Mouse (Mus musculus) CH12.LX (cell line): ENCODE results near the gene Oxtr. TPM values are rescaled to one million over a fixed set of nuclear protein-coding genes. Genes with fewer than 3 reads are reported as not detected.

Experiments
- DNase-seq: peaks from one replicate; pipeline ENCODE4 v3.0.0-alpha.2; 2013; ENCODE audit errors: extremely low read depth
- H3K27ac ChIP-seq: 2 replicates; pipeline ENCODE4 v1.5.1; 2012; ENCODE audit warnings: low read depth, mild to moderate bottlenecking, control low read depth, moderate library complexity; ENCODE audit not compliant: insufficient read depth
- H3K27me3 ChIP-seq: replicated peaks from 2 replicates; pipeline ENCODE3; 2012; ENCODE audit warnings: inconsistent platforms
- H3K36me3 ChIP-seq, 2 experiments: replicated peaks in 1 of 2; 2 replicates each; pipeline versions ENCODE3 to v1.6.1; 2012; ENCODE audit warnings: inconsistent platforms in 1 of 2, low read length in 1 of 2, mild to moderate bottlenecking in 1 of 2, mixed read lengths in 1 of 2, moderate library complexity in 1 of 2; ENCODE audit not compliant: control insufficient read depth in 1 of 2, insufficient read depth in 1 of 2
- H3K4me1 ChIP-seq, 2 experiments: 2 replicates each; pipeline ENCODE4 v1.6.1; 2012; ENCODE audit warnings: inconsistent platforms in 1 of 2, moderate library complexity in 1 of 2; ENCODE audit not compliant: insufficient read depth in 2 of 2, control insufficient read depth in 1 of 2
- H3K4me2 ChIP-seq: 2 replicates; pipeline ENCODE4 v1.6.1; 2012; ENCODE audit warnings: low read depth, mild to moderate bottlenecking, control low read depth; ENCODE audit not compliant: poor library complexity, insufficient read depth, severe bottlenecking
- H3K4me3 ChIP-seq, 3 experiments: fragments of 150-350 bp in 1 of 3; sonication (generic) in 1 of 3; replicated peaks in 1 of 3; 2 replicates each; pipeline versions ENCODE3 to v1.5.1; 2011 to 2012; ENCODE audit warnings: low read depth in 2 of 3, low read length in 2 of 3, mild to moderate bottlenecking in 2 of 3, moderate library complexity in 2 of 3, control low read depth in 1 of 3, improper control_type of control experiment in 1 of 3, inconsistent platforms in 1 of 3, mixed read lengths in 1 of 3; ENCODE audit not compliant: poor library complexity in 1 of 3
- H3K79me2 ChIP-seq: replicated peaks from 2 replicates; pipeline ENCODE4 v1.6.1; 2012; ENCODE audit warnings: mild to moderate bottlenecking, moderate library complexity; ENCODE audit not compliant: control insufficient read depth, poor library complexity, insufficient read depth, severe bottlenecking; ENCODE audit errors: extremely low read depth
- H3K9ac ChIP-seq: 2 replicates; pipeline ENCODE4 v1.6.1; 2012; ENCODE audit warnings: low read depth, mild to moderate bottlenecking, control low read depth, moderate library complexity; ENCODE audit not compliant: insufficient read depth
- H3K9me3 ChIP-seq: replicated peaks from 2 replicates; pipeline ENCODE3; 2012; ENCODE audit warnings: low read length, inconsistent platforms, mixed read lengths
- E2F4 ChIP-seq: IDR thresholded peaks from 2 replicates; pipeline ENCODE4 v1.6.1; 2011; ENCODE audit warnings: low read depth, low read length, improper control_type of control experiment; ENCODE audit not compliant: insufficient replicate concordance
- HCFC1 ChIP-seq: IDR thresholded peaks from 2 replicates; pipeline ENCODE4 v1.6.1; 2012; ENCODE audit warnings: low read depth, mild to moderate bottlenecking, inconsistent platforms, low read length, improper control_type of control experiment
- IRF4 ChIP-seq: IDR thresholded peaks from 2 replicates; pipeline ENCODE4 v1.6.1; 2014; ENCODE audit warnings: low read depth, mild to moderate bottlenecking, inconsistent platforms, low read length, improper control_type of control experiment
- JUN ChIP-seq: IDR thresholded peaks from 2 replicates; pipeline ENCODE4 v1.6.1; 2011; ENCODE audit warnings: low read depth, mild to moderate bottlenecking, low read length, improper control_type of control experiment, moderate library complexity; ENCODE audit not compliant: insufficient read depth
- KAT2A ChIP-seq: IDR thresholded peaks from 2 replicates; pipeline ENCODE4 v1.6.1; 2012; ENCODE audit warnings: low read length, improper control_type of control experiment, inconsistent platforms; ENCODE audit not compliant: insufficient replicate concordance
- MAZ ChIP-seq: IDR thresholded peaks from 2 replicates; pipeline ENCODE4 v1.6.1; 2012; ENCODE audit warnings: low read depth, mild to moderate bottlenecking, inconsistent platforms, low read length, improper control_type of control experiment, moderate library complexity
- MEF2A ChIP-seq: IDR thresholded peaks from 2 replicates; pipeline ENCODE4 v1.6.1; 2014; ENCODE audit warnings: low read depth, mild to moderate bottlenecking, inconsistent platforms, low read length, improper control_type of control experiment, borderline replicate concordance
- MXI1 ChIP-seq: IDR thresholded peaks from 2 replicates; pipeline ENCODE4 v1.6.1; 2011; ENCODE audit warnings: mild to moderate bottlenecking, low read depth, low read length, improper control_type of control experiment
- NRF1 ChIP-seq: IDR thresholded peaks from 2 replicates; pipeline ENCODE4 v1.6.1; 2014; ENCODE audit warnings: low read depth, mild to moderate bottlenecking, inconsistent platforms, low read length, improper control_type of control experiment, moderate library complexity
- POLR2A ChIP-seq: IDR thresholded peaks from 2 replicates; pipeline ENCODE4 v1.6.1; 2011; ENCODE audit warnings: low read depth, mild to moderate bottlenecking, improper control_type of control experiment, low read length
- RCOR1 ChIP-seq: conservative IDR thresholded peaks from 2 replicates; pipeline ENCODE4 v1.6.1; 2012; ENCODE audit warnings: low read depth, mild to moderate bottlenecking, inconsistent platforms, low read length, improper control_type of control experiment
- SIN3A ChIP-seq: IDR thresholded peaks from 2 replicates; pipeline ENCODE4 v1.6.1; 2012; ENCODE audit warnings: low read length, improper control_type of control experiment, inconsistent platforms
- USF1 ChIP-seq: IDR thresholded peaks from 2 replicates; pipeline ENCODE4 v1.6.1; 2014; ENCODE audit warnings: low read depth, mild to moderate bottlenecking, inconsistent platforms, low read length, improper control_type of control experiment
- ZKSCAN1 ChIP-seq: IDR thresholded peaks from 2 replicates; pipeline ENCODE4 v1.6.1; 2012; ENCODE audit warnings: low read depth, inconsistent platforms, low read length, improper control_type of control experiment, borderline replicate concordance
- dilution Hi-C: fragments of 300-500 bp; cut with MboI; formaldehyde crosslinking; loops from 2 replicates; pipeline ENCODE4 v1.14.3; 2020; ENCODE audit warnings: low sequenced_read_pairs; ENCODE audit not compliant: extremely low pct_unique_long_range_greater_than_20kb, extremely low pct_ligation_motif_present
- in situ Hi-C: fragments of 300-500 bp; cut with MboI; formaldehyde crosslinking; loops from 3 replicates; pipeline ENCODE4 v1.14.3; 2019; ENCODE audit warnings: low sequenced_read_pairs, low pct_ligation_motif_present, low pct_unique_long_range_greater_than_20kb, mixed read lengths
- polyA plus RNA-seq: library from polyadenylated mRNA; unstranded; fragments of >175 nt; gene quantifications from 2 replicates; pipeline ENCODE4 v1.2.1, GENCODE M21; 2012; ENCODE audit warnings: low read depth; ENCODE audit not compliant: insufficient read length
- total RNA-seq, 2 experiments: library from RNA; depleted of rRNA; stranded (reverse); fragments of 300-350 nt in 1 of 2; fragments of >200 nt in 1 of 2; gene quantifications; 2 replicates each; pipeline ENCODE4 v1.2.3; 2012 to 2014

Gene Oxtr
- total and polyA plus RNA-seq, 3 experiments = not detected

DNA sequence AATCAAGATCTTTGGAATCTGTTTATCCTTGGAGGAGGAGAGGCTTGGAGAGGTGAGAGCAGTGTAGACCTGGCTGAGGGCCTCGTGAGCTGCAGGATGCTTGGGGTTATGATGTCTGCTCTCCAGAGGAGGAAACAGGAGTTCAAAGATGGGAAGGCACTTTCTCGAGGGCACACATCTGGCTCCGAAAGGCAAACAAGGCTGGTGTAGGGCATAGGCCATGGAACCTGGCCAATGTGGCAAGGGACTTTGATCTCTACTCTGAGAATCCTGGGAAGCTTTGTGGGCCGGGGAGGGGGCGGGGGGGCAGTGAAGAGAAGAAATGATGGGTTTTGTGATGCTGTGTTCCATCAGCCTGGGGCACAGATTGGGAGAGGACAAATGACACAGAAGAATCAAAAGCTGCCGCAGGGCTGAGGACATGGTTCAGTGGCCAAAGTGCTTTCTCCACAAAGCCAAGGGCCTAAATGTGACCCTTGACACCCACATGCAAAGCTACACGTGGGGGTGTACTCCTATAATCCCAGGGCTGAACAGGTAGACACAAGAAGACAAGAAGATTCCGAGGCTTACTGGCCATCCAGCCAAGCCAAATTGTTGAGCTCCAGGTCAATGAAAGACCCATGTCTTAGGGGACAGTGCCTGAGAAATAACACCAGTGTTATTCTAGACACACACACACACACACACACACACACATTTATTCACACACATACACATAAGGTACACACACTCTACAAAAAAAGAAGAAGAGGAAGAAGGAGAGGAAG is 6.7 kb upstream of the Oxtr start:
- Histone ChIP-seq H3K27me3 (peaks cover 8% of the 10 kb centered on the region), H3K79me2 (no peaks in the 10 kb centered on the region), H3K4me3 (no peak overlapping the region), H3K9ac (no peak overlapping the region), H3K36me3 (no peaks in the 10 kb centered on the region), H3K4me2 (no peak overlapping the region), H3K9me3 (no peaks in the 10 kb centered on the region), H3K27ac (no peak overlapping the region), H3K4me1 (no peaks in the 10 kb centered on the region)
- TF ChIP-seq MXI1 = no peak
- TF ChIP-seq HCFC1 = no peak
- dilution Hi-C loops = no loop called here
- no peak for DNase-seq
- in situ Hi-C loops = no loop called here

DNA sequence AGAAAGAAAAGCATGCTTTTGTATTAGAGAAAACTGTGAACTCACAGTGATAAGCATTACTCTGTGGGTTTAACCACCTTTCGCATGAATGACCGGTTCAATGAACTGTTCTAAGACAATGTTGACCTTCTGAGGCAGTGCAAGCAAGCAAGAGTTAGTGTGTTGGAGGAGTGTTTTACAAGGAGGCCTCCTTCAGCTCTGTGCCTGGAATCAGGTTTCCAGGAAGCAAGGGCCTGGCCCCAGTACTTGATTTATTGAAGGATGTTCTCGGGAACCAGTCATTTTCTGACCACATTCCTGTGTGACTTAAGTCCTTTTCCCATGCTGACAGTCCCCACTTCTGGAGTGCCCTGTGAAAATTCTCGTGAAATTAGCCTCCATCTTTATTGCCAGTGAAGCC is 5.5 kb upstream of the Oxtr start:
- no peak overlapping the region for H3K4me2 ChIP-seq
- TF ChIP-seq MAZ (no peak), USF1 (no peak), NRF1 (no peak), MXI1 (no peak), ZKSCAN1 (no peak), JUN (no peak), IRF4 (no peak), KAT2A (no peak), E2F4 (no peak), POLR2A (no peak), MEF2A (no peak), SIN3A (no peak), RCOR1 (no peak)
- TF ChIP-seq, all 38 proteins: peak for 0
- H3K9ac ChIP-seq = no peak overlapping the region
- dilution Hi-C loops = no loop called here
- H3K4me3 ChIP-seq = no peak overlapping the region
- no peak for DNase-seq
- H3K27me3 ChIP-seq = peaks cover 8% of the 10 kb centered on the region
- peaks cover 2% of the 10 kb centered on the region for H3K9me3 ChIP-seq
- no peaks in the 10 kb centered on the region for H3K4me1 ChIP-seq
- H3K27ac ChIP-seq = no peak overlapping the region
- in situ Hi-C loops = no loop called here
- no peaks in the 10 kb centered on the region for H3K79me2 ChIP-seq
- H3K36me3 ChIP-seq = no peaks in the 10 kb centered on the region
